Mouse (Mus musculus): ENCODE data around the gene Acvr1.

DNA sequence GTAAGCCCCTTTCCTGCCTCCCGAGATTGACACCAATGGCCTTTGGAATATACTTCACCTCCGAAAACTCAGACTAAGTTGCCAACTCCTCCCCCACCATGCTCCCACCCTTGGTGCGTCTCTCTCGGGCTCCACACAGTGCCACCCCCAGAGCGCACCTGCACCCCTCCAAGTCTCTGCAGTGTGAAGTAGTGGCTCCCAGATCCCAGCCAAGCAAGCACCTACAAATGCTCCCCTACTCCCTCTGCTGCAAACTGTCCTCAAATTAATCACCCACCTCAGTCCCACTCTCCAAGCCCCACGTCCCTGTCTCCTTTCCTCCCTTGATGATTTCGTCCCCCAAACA is 209.9 kb downstream of the Acvr1 start:
- TF ChIP-seq CTCF (IDR thresholded peaks at IDR 0.05; ENCODE audit: borderline replicate concordance, insufficient read depth, low read depth, low read length): no peak
- no peak for TF ChIP-seq POLR2A (IDR thresholded peaks at IDR 0.05; ENCODE audit: borderline replicate concordance, insufficient read depth, low read length)
